Mouse (Mus musculus) adrenal gland, adult (tissue): Measurements from ENCODE around the gene Rpl22.

ENCODE experiments used
- DNase-seq, 2 experiments: peaks; one replicate each; pipeline ENCODE4 v3.0.0; 2022 to 2023; ENCODE audit warnings: low spot score in 1 of 2; ENCODE audit not compliant: inconsistent age in 2 of 2

The Rpl22 gene

DNA sequence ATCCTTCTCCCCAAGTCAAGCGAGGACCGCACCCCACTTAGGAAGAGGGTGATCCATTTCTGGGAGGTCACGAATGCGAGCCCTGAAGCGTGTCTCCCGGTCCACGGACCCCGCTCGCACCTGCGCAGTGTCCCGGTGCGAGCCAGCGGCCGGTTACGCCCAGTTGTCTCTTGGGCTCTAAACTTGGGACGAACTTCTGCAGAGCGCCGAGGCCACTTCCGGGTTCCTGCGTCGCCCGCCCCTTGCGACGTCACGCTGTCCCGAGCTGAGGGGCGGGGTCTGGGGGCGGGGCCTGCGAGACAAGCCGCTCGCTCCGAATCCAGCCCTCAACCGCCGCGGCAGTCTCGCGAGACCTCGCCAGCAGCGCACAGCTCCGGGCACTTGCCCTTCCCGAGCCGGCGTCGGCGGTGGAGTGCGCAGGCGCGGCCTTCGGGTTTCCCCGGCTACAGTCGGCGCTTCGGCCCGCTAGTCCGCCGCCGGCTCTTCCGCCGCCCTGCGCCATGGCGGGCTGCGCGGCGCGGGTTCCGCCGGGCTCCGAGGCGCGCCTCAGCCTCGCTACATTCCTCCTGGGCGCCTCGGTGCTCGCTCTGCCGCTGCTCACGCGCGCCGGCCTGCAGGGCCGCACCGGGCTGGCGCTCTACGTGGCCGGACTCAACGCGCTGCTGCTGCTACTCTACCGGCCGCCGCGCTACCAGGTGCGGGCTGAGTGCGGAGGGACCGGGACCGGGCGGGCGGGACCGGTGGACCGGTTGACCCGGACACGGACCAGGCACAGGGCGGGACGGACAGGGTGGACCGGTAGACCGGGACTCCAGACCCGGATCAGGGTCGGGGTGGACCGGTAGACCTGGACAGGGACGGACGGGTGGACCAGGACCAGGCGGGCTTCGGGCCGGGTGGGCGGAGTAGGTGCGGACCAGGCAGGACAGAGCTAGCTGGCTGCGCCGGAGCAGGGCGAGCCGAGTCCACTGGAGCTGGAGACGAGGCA, 28.4 kb upstream of the Rpl22 start, which contains the start of gene Icmt:
TSS of gene Icmt (plus strand) at position 354 of the 988 bp plus-strand sequence.
- peak; percentile 99 to 100 for DNase-seq

DNA sequence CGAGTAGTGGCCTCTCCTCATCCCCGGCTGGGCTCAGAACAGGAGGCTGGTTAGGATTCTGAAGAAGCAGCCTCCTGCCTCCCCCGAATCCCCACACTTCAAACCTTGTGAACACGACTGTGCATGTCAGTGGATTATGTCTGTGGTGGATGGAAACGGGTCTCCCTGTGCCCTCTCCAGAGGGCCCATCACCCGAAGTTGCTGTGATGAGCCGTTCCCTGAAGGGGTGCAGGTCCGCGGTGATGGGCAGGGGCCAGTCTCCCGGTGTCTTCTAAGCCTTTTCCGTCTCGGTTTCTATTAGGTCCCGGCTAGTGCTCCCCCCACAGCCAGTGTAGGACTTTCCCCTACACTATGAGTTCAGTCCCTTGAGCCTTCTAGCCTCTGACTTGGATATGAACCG, 26.7 kb upstream of the Rpl22 start:
- no peak for DNase-seq

DNA sequence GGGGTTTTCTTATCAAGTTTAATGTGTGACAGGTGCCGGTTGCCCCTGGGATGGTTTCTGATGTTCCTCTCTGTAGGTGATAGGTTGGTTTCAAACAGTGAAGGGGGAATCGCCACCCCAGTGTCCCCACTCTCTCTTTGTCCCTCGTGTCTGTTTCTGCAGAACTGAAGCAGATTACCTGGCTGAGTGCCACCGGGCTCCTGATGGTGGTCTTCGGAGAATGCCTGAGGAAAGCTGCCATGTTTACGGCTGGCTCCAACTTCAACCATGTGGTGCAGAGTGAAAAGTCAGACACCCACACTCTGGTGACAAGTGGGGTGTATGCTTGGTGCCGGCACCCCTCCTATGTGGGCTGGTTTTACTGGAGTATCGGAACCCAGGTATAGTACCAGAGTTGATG, 25.2 kb upstream of the Rpl22 start:
- no peak for DNase-seq

DNA sequence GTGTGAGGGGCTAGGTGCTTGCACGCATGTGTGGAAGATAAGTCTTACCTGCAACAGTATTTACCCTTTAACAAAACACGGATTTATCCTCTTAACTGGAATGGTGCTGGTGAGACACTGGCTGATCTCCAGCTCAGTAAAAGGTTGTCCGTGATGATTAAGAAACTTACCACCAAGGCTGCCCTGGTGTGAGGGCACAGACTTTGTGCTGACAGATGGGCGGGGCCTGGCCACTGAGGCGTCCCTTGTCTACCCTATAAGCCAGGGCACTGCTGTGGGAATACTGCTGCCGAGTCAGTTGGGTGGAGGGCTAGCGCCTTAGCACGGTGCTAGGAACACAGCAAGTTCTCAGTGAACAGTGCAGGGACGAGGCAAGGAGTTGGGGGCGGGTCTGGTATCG, 23.5 kb upstream of the Rpl22 start:
- peak in 1 of 2 experiments; percentile 71 for DNase-seq

DNA sequence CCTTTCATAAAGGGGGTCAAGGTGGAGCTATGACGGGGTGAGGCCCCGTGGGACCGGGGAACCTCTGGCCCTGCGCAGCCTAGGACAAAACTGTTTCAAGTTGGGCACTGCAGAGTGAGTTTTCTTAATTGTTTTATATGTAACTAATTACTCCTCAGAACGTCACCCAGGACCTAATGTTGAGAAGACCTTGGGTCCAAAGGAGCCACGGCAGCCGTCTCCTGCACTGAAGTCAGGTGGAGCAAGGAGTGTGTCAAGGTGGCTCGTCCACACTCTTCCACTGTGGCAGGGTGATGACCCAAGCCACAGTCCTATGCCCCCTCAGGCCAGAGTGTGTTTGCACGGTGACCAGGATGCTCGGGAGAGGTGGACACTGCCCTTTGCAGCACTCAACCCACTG, 22.4 kb upstream of the Rpl22 start:
- DNase-seq: no peak

DNA sequence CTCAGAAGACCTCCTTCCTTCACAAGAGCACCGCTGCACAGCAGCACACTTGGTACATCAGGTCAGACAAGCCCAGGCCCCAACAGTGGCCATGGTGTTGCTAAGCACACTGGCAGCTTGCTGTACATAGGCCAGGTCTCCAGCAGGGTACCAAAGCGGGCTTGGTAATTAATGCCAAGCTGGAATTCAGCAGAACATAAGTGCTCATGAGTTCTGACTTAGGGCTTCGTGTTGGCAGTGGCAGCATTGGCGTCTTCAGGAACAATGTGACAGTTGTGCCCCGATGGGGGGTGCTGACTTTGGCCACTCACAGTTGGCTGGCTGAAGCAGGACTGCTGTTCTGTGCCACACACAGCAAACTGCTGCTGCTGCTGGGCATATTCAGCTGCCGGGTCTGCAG, 20.9 kb upstream of the Rpl22 start:
- DNase-seq: no peak

DNA sequence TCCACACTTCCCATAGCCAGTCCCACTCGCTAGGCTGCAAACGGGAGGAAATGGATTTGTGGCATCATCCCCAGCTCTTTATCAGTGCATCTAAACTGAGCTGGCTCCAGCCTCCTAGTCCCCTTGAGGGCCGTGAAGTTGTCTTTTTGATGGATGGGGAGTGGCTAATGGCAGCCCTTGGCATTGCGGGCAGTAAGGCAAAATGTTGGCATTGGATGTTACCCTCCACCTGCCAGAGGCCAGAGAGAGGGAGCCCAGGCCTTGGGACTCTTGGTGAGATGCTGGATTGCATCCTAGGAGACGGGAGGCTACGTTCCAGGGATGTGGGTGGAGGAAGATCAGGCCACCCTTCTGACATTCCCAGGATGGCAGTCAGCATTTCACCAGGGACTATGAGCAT, 19.6 kb upstream of the Rpl22 start:
- DNase-seq: no peak

DNA sequence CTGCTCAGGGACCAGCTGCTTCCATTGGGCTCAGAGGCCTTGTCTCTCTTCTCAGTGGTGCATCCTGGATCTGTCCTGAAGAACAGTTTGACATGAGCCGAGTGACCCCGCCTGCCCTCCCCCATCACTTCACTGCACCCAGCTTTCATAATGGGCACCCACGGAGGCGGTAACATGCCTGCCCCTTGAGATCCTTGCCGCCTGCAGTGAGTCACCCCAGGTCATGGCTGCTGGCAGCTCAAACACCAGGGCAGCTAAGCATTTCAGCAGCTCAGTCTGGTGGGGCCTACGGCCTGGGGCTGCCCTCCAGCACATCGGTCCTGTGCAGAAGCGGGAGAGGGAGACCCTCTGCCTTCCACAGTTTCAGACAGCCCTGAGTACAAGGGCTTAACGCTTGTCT, 18.0 kb upstream of the Rpl22 start:
- DNase-seq: peak; percentile 51 to 73

DNA sequence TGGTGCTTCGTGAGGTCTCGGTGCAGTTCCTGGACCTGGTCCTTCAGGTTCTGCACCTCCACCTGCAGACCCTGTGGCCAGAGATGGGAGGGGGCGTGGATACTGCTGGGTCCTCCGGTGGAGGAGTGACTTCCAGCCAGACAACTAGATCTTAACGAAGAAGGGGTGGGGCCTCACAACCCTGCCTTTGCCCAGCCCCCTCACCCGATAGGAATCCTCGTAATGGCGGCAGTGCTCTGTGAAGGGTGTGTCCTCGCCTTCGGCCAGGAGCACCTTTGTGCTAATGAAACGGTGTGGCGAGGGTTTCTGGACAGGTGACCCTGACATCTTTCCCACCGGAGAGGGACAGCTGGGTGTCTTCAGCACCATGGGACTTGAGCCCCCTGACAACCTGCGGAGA, 13.4 kb upstream of the Rpl22 start:
- DNase-seq: no peak

DNA sequence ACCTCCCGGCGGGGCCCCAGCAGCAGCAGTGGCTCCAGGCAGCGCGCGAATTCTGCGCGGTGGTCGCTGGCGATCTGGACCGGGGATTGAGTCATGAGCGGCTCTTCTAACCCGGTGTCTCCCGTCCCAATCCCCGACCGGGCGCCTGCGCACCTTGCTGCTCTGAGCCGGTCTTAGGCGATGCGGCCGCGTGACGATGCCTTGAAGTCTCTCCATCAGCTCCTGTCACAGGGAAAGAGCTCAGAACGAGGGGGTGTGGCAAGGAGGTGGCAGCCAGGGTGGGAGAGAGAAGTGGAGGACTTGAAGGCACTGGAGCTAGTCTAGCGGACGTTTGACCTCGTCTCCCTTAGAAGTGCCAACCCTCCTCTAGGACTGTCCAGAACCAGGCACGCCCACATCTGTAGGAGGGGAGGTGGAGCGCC, 12.3 kb upstream of the Rpl22 start:
- DNase-seq: peak; percentile 34 to 77

DNA sequence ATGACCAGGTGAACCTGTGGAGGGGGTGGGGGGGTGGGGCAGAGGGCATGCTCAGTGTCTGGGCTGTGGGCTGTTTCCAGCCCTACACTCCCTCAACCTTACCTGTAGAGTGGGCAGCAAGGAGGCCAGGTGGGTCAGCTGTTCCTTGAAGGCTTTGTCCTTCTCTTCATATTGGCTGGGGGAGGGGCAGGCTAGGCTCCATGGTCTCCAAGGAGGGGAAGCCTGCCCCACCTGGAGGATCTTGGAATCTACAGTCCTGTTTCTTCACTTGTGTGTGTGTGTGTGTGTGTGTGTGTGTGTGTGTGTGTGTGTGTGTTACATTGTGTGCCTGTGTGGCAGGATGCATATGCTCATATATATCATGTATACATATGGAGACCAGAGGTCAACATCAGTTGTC, 11.6 kb upstream of the Rpl22 start:
- no peak for DNase-seq

DNA sequence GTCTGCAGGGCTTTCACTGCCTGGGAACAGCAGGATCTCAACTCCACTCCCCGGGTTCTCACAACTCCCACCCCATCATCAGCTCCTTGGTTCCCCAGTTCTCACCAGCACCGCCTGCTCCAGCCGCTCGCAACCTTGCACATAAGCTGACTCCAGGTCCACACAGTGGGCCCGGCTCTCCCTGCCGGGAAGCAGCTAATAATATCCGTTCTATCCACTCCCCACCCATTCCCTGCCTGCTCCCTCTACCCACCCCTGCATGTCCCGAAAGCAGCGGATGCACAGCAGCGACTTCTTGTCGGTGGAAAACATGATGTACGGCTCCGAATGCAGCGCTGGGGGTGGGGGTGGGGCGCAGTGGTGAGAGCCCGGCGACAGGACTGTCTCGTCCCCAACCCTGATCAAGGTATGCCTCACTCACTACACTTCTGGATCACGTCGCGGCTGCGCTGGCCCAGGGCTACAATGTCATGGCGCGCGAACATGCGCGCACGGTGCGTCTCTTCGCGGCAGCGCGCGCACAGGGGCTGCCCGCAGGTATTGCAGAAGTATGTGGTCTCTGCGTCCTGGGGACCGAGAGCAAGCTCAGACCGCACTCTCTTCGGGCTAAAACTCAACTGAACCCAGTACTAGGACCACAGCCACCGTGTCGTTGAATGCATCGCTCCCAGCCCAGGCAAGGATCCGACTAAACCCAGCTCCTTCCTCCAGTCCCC, 9.9 kb upstream of the Rpl22 start:
- DNase-seq: no peak

DNA sequence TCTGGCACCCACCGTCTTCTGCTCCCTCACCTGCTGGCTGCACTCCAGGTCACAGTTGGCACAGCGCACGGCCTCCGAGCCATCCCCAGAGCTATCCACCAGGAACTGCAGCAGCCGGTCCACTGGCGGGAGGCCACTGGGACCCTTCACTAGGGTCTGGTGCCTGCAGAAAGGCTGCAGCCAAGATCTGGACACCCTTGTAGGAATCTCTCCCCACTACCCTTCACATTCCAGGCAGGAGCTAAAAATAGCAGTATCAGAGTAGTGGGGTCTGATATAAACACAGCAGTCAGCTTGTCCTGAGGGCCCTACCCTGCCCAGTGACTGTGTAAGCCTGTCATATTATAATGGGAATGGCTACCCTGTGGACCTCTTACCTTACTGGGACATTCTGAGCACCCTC, 7.9 kb upstream of the Rpl22 start:
- DNase-seq: no peak

DNA sequence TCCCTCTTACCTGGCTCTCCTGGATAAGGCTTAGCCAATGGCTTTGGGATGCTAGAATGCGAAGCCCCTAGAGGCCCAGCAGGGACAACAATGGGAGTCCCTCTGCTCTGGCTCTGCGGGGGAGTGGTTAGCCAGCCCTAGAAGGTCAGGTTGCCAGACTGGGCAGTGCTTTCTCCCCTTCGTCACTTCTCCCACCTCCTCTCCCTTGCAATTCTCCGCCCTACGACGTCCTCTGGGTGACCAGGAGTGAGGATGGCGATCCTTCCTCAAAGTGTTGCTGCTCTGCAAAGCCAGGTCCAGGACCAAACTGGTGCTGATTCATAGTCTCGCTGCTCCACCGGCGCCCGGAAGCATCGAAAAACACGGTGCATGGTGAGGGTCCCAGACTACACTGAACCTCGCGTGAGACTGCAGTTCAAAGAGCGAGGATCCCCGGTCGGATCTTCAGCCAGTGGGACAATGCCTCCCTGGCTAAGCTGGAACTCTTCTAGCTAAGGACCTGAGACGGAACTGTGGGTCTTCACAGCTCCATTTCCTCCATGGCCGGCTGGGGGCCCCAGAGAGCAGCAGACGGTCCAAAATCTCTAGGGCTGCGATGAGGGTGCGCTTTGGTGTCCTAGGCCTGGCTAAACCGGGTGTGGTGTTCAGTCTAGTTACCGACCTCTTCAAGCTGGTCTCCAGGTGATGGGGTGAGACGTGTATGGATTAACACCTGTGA, 6.9 kb upstream of the Rpl22 start, which contains the start of gene Rnf207:
TSS of gene Rnf207 (minus strand) at position 477 of the 718 bp plus-strand sequence.
- peak; percentile 58 to 88 for DNase-seq

DNA sequence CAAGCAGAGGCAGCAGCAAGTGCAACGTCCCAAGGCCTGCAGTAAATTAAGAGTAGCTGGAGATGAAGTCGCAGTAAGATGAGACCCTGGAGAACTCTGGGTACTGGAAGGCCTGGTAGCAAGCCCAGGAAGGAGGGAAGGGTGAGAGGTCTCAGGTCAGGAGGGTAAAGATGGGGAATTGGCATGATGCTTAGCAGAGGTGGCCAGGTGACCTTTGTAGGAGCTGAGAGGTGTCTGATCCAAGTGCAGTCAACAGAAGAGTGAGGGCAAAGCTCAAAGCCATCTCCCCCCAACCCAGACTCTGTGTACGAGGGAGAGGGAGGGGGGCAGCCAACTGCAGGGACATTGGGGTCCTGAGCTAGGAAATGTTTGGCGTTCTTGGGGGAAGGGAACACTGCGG, 4.1 kb upstream of the Rpl22 start:
- DNase-seq: no peak

DNA sequence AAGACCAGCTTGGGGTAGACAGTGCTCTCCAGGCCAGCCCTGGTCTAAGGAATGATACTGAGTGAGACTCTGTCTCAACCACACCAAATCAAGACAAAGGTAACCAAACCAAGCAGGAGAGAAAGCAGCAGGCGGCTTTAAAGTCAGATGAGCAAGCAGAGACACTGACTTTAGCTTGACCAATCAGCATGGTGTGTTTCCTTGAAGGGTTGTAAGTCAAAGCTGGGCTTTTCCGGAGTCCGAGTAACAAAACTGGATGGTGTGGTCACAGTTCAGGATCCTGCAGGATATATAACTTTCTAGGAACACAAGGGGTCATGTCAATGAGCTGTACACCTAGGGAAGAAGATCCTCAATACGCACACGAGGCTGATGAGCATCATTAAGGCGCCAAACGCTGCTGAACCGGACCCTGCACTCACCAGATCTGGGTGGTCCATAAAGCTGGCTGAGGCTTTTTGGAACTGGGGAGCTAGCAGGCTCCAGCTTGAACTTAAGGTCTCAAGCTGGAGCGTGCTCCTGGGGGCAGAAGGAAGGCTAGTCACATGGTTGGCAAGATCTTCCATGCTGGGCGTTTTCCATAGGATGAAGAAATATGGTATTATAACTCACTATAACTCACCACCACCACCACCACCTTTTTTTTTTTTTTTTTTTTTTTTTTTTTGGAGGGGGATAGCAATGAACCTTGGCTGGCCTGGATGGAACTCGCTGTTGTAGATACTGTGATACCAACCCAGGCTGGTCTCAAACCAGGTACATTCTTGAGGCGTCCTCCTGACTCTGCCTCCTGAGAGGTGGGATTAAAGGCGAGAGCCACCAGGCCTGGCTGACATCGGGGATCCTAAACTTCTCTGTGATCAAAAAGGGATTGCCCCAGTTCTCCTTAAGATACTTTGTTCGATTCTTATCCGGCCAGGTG, 640 bp upstream of the Rpl22 start:
- no peak for DNase-seq

DNA sequence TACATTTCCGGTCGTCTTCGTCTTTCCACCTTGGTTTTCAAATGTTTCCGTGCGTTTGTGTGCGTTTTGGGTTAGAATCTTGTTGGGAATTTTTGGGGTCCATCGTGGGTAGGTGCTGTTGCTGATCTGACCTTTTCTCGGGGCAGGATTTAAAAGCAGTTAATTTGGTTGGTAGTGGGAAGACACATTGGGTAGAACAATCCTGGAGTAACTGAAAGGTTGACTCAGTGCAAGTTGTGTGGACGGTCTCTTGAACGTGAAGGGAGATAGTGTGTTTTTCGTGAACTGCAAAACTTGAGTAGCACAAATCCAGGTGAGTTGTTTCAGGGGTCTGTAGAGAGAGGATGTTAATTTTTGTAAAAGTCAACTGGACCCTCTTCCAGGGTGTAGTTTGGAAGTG, 1.0 kb downstream of the Rpl22 start:
- DNase-seq: no peak

DNA sequence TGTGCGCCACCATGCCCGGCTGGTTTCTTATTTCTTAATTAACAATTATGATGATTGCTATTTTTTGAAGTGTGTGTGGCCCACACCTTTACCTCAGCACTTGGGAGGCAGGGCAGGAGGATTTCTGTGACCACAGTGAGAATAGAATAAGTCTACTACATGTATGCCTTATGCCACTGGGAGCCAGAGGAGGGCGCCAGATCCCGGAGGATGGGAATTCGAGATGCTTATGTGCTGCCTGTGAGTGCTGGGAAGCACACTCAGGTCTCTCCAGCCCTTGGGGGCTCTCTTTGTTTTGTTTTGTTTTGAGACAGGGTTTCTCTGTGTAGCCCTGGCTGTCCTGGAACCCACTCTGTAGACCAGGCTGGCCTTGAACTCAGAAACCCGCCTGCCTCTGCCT, 3.1 kb downstream of the Rpl22 start:
- DNase-seq: peak in 1 of 2 experiments; percentile 67

DNA sequence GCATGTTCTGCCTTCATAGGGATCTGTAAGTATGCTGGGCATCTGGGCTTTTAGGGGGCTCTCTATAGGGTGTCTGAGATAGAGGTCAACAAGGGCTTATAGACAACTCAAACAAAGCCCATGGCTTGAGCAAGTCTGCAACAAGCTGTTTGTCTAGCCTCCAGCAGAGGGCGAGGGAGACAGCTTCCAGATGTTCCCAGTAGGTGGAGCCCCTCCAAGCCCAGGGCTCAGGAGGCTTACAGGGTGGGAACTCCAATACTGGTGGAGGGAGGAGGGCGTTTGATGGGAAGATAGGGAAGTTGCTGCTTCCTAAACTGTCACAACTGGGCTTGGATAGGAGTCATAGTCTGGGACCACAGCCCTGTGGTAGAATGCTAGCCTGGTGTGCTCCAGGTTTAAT, 7.4 kb downstream of the Rpl22 start:
- DNase-seq: peak; percentile 47 to 84

DNA sequence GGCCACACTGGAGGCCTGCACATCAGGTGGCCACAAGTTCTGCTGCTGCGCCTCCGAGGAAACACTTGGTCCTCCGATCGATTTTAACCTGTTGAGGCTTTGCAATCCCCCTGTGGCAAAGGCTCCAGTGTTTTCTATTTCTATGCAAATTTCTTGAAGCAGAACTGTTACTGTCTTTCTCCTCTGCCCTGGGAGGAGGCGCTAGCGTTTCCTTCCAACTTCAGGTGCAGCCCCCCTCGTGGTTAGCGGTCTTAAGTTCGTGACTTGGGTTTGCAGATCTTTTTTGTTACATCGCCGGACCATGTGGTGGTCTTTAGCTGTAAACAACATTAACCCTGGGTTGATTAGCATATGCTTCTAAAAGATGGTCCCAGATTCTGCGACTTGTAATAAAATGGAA, 8.0 kb downstream of the Rpl22 start:
- no peak for DNase-seq
